Mouse (Mus musculus): Measurements from ENCODE around the gene Mrpl38.
A peak's percentile ranks its signal among the peaks of the same experiment; 100 is the strongest.
"Not testable (repeated sequence)": the region's sequence is repeated elsewhere in the genome, so short reads cannot be mapped to it uniquely, and the experiment has no call there.

The Mrpl38 gene

GRCm38 (mm10) chr11:116110131-116110530, 28.5 kb downstream of the Mrpl38 start:
- DNase-seq (ENCODE audit: low read depth) = no peak

DNA sequence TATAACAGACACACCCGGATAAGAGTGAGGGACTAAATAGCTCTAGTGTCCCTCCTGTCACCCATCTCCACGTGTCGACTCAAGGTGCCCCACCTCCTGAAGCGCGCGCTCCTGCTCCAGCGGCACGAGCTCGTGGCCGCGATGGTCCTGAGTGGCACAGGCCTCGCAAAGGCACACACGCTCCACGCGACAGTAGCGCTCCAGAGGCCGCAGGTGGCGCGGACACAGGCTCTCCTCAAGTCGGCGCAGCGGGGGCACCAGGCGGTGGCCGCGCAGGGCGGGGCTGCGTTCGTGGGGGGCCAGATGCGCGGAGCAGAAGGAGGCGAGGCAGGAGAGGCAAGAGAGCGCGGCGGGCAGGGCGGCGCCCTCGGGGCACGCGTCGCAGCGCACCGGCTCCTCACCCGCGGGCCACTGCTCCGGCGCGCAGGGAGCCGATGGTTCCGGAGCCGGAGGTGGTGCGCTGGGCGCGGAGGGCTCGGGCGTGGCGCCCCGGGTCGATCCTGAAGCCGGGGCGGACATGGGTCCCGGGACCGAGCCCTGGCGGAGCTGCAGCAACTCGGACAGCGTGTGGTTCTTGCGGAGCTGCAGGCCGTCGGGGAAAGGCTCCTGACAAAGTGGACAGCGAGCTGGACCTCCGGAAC, 29.1 kb downstream of the Mrpl38 start:
- no peak for DNase-seq (ENCODE audit: low read depth)

GRCm38 (mm10) chr11:116108464-116109137, 30.1 kb downstream of the Mrpl38 start:
- peak; percentile 88 for DNase-seq (ENCODE audit: low read depth)

- no peak for DNase-seq (ENCODE audit: low read depth)
Measured at GRCm38 (mm10) chr11:116107777-116108285, 30.8 kb downstream of the Mrpl38 start.

GRCm38 (mm10) chr11:116106963-116107776, 31.5 kb downstream of the Mrpl38 start:
- DNase-seq (ENCODE audit: low read depth) = no peak

GRCm38 (mm10) chr11:116106154-116106962, 32.3 kb downstream of the Mrpl38 start:
- DNase-seq (ENCODE audit: low read depth) = no peak

DNA sequence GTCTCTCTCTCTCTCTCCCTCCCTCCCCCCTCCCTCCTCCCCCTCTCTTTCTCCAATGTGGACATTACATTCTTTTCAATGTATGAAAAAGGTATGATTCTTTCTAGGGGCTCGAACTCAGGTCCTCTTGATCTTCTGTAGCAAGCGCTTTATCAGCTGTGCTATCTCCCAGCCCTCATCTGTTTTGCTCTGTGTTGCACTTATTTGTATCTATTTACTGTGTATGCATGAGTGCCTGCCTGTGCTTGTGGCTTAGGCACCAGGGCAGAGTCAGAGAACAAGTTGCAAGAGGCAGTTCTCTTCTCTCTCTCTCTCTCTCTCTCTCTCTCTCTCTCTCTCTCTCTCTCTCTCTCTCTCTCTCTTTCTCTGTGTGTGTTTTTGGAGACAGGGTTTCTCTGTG, 33.6 kb downstream of the Mrpl38 start:
- no peak for DNase-seq (ENCODE audit: low read depth)

DNA sequence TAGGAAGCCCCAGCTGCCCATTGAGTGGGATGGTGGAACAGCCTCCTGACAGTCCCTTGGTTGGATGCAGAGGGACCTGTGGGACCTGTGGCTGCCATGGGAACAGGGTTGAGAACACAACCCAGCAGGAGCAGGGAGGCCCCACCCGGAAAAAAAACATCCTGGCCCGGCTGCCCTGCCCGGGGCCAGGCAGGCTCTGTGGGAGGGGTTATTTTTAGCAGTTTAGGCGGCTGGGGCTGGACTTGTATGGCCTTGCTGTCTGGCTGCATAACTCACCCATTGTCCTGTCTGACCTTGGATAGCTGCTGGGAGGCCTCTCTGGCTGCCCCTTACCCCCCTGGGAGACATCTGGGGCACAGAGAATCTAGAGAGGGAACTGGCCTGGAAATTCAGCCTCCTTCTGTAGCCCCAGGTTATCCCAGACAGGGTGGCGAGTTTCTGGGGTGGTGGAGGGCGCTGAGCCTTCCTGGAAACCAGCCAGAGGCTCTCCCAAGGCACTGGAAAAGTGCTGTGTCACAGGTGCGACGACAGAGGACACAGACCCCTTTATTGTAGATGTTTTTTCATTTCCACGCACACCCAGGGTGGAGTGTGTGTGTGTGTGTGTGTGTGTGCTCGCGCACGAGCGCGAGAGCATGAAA, 34.5 kb downstream of the Mrpl38 start:
- peak; percentile 86 for DNase-seq (ENCODE audit: low read depth)

- no peak for DNase-seq (ENCODE audit: low read depth)
Measured at GRCm38 (mm10) chr11:116103572-116103971, 35.1 kb downstream of the Mrpl38 start.

DNA sequence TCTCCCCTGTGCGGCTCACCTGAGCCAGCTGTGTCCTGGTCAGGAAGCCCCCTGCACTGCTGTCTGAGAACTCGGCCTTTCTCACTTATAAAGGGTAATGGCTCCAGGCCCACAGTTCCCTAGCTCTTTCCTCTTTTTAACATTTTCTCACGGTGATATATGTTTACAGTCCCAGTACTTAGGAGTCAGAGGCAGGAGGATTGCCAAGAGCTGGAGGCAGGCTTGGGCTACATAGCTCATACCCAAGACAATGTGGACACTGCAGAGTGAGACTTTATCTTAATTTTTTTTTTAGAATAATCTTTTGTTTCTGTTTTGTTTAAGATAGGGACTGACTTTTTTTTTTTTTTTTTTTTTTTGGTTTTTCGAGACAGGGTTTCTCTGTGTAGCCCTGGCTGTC, 36.2 kb downstream of the Mrpl38 start:
- no peak for DNase-seq (ENCODE audit: low read depth)

DNA sequence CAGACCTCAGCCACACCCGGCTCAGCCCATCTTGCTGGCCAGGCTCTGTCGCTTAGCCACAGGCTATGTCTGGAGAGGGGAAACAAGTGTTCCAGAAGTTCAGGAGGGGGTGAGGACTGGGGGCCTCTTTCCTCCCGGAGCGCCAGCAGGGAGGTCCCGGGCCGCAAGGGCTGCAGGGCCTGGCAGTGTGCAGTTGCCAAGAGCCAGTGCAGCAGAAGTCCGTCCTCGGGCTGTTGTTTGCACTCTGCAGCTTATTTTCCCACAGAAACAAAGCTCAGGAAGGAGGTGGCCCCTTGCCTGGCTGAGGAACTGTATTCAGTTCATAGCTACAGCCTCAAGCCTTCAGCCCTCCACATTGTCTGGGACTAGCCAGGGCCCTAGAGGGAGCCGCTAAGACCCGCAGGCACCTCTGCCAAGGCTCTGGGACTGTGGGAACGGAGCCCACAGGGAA, 36.7 kb downstream of the Mrpl38 start:
- no peak for DNase-seq (ENCODE audit: low read depth)

DNA sequence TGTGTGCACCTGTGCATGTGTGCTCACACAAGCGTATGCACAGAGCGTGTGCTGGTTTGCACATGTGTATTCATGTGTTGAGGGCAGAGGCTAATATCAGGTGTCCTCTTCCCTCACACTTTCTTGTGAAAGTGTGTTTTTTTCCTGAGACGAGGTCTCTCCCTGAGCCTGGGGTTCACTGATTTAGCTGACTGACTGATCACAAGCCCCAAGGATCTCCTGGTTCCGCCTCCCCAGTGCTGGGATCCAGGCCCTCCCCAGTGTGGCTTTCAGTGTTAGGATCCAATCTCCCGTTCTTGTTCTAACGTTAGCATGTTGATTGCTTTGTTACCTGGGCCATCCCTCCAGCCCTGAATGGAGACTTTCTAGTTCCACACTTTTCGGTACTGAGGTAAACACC, 37.8 kb downstream of the Mrpl38 start:
- DNase-seq (ENCODE audit: low read depth) = no peak

- DNase-seq (ENCODE audit: low read depth) = no peak
Measured at GRCm38 (mm10) chr11:116100385-116100784, 38.3 kb downstream of the Mrpl38 start.

- DNase-seq (ENCODE audit: low read depth) = no peak
Measured at GRCm38 (mm10) chr11:116099462-116099861, 39.2 kb downstream of the Mrpl38 start.

DNA sequence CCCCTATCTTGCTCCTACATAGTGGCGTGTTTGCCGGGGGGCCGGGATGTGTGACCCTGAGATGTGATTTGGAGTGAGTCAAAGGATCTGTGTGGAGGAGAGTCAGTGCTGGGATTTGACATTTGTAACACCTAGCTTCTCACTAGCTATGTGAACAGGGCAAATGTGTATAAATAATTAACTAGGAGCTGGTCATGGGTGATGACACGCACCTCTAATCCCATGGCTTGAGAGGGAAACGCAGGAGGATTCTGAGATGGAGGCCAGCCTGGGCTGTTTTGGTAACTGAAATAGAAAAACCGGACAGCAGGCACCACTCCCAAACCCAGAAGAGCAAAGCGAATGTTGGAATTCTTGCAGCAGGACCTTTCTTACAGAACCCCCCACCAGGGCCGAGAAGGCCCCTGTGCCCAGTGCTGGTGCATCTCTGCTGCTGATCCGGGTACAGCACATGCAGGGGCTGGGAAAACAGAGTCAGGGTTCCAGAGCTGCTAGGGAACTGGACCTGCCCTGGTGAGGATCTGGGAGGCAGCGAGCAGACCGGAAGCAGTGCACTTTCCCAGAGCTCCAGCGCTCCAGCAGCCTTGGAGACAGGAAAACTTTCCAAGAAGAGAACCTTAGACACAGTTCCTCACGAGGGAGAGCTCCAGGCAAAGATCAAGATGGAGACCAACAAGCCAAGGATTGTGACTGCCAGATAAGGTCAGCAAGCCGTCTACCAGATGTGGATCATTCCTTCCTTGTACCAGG, 39.8 kb downstream of the Mrpl38 start:
- DNase-seq (ENCODE audit: low read depth) = no peak

DNA sequence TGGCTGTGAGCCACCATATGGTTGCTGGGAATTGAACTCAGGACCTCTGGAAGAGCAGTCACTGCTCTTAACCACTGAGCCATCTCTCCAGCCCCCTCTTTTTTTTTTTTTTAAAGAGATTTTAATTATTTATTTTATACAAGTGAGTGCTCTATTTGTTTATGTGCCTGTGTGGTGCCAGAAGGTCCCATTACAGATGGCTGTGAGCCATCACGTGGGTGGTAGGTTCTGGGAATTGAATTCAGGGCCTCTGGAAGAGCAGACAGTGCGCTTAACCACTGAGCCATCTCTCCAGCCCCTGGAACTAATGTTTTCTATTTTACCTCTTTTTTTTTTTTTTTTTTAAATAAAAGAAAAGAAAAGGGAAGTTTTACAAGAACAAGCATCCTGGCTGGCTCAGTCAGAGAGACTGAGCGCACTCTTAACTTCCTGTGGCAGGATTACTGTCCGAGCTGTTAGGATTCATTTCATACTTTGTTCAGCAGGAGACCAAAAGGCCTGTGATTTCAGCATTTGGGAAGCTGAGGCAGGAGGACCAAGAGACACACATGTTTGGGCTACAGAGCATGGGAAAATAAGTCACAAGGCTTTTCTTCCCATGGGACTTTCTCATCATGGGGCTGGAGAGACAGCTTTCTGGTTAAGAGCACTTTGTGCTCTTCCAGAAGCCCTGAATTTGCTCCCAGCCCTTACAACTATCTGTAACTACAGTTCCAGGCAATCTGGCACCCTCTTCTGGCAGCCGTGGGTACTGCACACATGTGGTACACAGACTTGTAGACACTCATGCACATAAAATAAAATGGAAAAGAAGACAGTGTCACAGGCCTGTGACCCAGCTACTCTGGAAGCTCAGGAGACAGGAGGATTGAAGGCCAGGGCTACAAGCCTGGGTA, 42.2 kb downstream of the Mrpl38 start:
- DNase-seq (ENCODE audit: low read depth) = no peak

DNA sequence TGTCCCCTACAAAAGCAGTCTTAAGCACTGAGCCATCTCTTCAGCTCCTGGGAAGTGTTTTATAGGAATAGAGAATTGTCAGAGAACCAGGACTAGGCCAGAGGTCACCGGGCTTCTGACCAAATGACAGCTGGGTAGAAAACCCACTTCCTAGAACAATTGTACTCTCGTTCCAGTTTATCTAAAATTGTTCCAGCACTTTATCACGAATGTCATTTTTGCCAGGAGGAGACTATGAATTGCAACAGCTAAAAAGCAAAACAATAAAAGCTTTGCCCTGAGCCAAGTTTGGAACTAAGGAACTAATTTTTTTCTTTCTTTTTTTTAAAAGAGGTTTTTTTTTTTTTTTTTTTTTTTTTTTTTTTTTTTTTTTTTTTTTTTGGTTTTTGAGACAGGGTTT, 43.1 kb downstream of the Mrpl38 start:
- no peak for DNase-seq (ENCODE audit: low read depth)

- DNase-seq (ENCODE audit: low read depth) = no peak
Measured at GRCm38 (mm10) chr11:116093771-116094565, 44.7 kb downstream of the Mrpl38 start.

DNA sequence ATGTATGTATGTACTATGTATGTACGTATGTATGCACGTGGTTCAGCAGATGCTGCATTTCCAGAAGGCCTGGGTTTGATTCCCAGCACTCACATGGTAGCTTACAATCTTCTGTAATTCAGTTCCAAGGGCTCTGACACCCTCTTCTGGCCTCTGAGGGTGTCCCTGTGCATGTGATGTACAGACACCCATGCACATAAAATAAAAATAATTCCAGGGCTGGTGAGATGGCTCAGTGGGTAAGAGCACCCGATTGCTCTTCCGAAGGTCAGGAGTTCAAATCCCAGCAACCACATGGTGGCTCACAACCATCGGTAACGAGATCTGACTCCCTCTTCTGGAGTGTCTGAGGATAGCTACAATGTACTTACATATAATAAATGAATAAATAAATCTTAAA, 45.7 kb downstream of the Mrpl38 start:
- not testable (repeated sequence) for DNase-seq (ENCODE audit: low read depth)
